Mouse (Mus musculus) kidney, adult 2 months (tissue): Measurements from ENCODE around the gene Zfp217. TPM values are rescaled to one million over a fixed set of nuclear protein-coding genes. Genes with fewer than 3 reads are reported as not detected.

Experiments used
- DNase-seq: peaks from one replicate; pipeline ENCODE4 v3.0.0; 2021
- H3K27ac ChIP-seq: fragments of 200-500 bp; 2 replicates; pipeline ENCODE4 v1.5.1; 2012; ENCODE audit warnings: low read depth, low read length, control low read depth, inconsistent platforms; ENCODE audit not compliant: insufficient read depth
- H3K27me3 ChIP-seq: fragments of 200-500 bp; replicated peaks from 2 replicates; pipeline ENCODE4 v1.6.1; 2012; ENCODE audit warnings: mild to moderate bottlenecking, moderate library complexity, low read length, inconsistent platforms; ENCODE audit not compliant: control insufficient read depth, insufficient read depth
- H3K36me3 ChIP-seq: fragments of 200-500 bp; 2 replicates; pipeline ENCODE4 v1.6.1; 2012; ENCODE audit warnings: mild to moderate bottlenecking, moderate library complexity, low read length, inconsistent platforms; ENCODE audit not compliant: control insufficient read depth, insufficient read depth
- H3K4me1 ChIP-seq: fragments of 200-500 bp; 2 replicates; pipeline ENCODE4 v1.6.1; 2011; ENCODE audit warnings: low read length; ENCODE audit not compliant: control insufficient read depth, insufficient read depth
- H3K4me3 ChIP-seq: fragments of 200-500 bp; 2 replicates; pipeline ENCODE4 v1.5.1; 2011; ENCODE audit warnings: mild to moderate bottlenecking, low read depth, low read length, control low read depth; ENCODE audit not compliant: insufficient read depth
- CTCF ChIP-seq: fragments of 200-500 bp; conservative IDR thresholded peaks from 2 replicates; pipeline ENCODE4 v1.5.1; 2011; ENCODE audit warnings: low read depth, mild to moderate bottlenecking, control low read depth, low read length, moderate library complexity, mixed read lengths; ENCODE audit not compliant: insufficient read depth, insufficient read length
- POLR2A ChIP-seq: fragments of 200-500 bp; IDR thresholded peaks from one replicate; pipeline ENCODE4 v1.6.1; 2011; ENCODE audit warnings: low read depth, low read length, control low read depth
- WGBS: fragments of 180-500 bp; shearing (Covaris S2); methylation state at CpG from one replicate; pipeline ENCODE4 v1.1.7; 2018; 5-methylcytosine and 5-hydroxymethylcytosine counted together
- polyA plus RNA-seq: library from polyadenylated mRNA; depleted of rRNA; stranded (reverse); fragments of >200 nt; gene quantifications from 2 replicates; pipeline ENCODE4 v1.2.3, GENCODE M21; 2012

Zfp217 gene
- polyA plus RNA-seq, 1 experiment, result 8.2 TPM

DNA sequence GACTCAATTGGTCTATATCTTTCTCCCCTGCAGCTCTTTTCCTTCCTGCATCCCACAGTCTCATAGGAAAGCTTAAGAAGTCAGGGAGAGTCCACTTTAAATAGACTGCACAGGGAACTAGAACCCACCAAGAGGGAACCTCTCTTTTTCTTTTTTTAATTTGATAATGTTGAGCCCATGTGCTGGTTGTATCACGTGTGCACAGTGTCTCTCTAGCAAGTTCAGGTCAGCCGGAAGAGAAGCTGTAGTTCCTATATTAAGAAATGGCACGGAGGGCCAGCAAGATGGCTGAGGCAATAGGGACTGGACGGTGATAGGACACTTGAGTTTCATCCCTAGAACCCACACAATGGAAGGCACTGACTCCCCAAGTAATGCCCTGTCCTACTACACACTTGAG lies 11.1 kb upstream of the Zfp217 start:
- Histone ChIP-seq H3K4me3 (no peak overlapping the region), H3K27ac (no peak overlapping the region), H3K4me1 (no peaks in the 10 kb centered on the region; the same call in 1 of the 2 replicates), H3K36me3 (no peaks in the 10 kb centered on the region), H3K27me3 (no peaks in the 10 kb centered on the region)
- DNase-seq, result no peak
- TF ChIP-seq CTCF (no peak), POLR2A (no peak)
- 91% methylated on average over 4 of the region's 4 CpGs for WGBS

DNA sequence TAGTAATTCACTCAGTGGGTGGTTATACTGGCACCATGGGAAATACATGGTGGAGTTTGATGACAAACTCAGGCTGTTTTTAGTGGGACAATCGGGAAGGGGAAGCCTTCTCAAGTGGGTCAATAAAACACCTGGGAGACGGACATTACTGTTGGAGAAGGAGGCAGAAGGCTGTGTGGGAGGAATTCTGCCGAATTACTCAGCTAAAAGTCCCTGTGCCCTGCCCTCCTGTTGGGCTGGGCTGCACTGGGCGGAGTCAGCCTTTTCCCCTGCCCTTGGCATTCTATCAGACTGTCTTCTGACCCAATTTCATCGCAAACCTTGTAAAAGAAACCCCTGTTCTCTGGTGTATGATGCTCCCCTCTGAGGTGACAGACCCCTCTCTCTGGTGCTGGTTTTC lies 10.3 kb upstream of the Zfp217 start:
- TF ChIP-seq POLR2A (no peak), CTCF (no peak)
- Histone ChIP-seq H3K36me3 (no peaks in the 10 kb centered on the region), H3K27me3 (no peaks in the 10 kb centered on the region), H3K4me1 (no peaks in the 10 kb centered on the region; the same call in 1 of the 2 replicates), H3K4me3 (no peak overlapping the region), H3K27ac (no peak overlapping the region)
- 45% methylated on average over 5 of the region's 5 CpGs for WGBS
- DNase-seq, result no peak

DNA sequence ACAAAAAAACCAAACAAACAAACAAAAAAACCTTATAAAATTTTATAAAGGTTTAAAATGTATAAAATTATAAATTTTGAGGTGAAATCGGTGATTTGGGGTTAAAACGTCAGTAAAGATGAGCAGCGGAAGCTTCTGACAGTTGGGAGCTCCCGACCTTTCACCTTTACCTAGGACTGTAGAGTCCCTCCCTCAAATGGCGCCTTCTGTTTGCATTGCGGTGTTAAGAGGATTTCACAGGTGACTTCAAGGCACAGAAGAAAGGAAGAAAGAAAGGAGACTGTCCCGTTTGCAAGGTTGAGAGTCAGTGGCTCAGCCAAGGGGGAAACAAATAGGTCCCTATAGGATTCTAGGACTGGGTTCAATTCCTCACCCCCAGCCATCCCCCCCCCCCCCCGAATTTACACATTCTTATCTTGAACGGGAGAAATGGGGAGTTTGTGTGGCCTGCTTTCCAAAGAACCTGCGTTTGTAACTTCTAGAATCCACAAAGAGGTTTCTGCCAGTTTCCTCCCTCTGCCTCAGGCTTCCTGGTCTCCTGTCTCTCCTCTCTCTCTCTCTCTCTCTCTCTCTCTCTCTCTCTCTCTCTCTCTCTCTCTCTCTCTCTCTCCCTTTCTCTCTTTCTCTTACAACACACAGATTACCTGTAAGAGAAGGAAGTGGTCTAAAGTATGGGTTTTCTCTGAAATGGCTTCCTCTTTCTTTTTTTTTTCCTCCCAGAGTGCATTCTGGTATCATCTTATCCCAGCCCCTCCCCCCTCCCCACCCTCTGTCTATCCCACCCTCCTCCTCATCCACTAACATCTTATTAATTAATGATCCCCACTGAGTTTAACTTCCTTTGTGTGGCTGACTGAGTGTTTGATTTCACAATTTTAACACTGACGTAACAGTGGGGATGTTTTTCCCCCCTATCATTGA lies 9.6 kb upstream of the Zfp217 start:
- Histone ChIP-seq H3K36me3 (no peaks in the 10 kb centered on the region), H3K27me3 (no peaks in the 10 kb centered on the region)
- 70% methylated on average over 11 of the region's 11 CpGs for WGBS

DNA sequence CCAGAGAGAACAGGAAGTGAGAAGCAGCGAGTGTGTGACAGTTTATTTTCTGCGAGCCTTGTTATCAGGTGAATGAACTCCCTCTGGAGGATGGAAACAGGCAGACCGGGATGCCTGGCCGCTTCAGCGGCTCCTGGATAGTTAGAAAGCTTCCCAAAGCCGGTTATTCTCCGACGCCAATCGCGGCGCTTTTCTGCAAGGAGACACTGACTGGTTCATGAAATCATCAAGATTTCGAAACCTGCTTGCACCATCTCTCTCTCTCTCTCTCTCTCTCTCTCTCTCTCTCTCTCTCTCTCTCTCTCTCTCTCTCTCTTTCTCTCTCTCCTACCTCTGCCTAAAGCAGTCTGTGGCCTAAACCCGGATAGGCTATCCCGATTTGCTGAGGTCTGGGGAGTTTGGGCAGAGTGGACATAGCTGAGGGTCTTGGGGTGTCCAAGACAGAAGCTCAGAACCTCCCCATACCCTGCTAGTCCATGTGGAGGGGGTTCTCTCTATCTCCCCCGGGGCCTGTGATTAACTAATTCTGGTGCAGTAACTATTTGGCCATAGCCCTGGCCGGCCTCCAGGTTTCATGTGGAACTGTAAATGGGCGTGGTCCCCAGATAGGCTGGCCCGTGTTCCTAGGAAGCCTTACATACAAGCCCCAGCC lies 7.3 kb upstream of the Zfp217 start:
- WGBS, result 5% methylated on average over 18 of the region's 18 CpGs
- peaks cover 3% of the 10 kb centered on the region; the same call in 1 of the 2 replicates for H3K4me1 ChIP-seq
- H3K27ac ChIP-seq, result peak overlapping the region; percentile 24; the same call in 1 of the 2 replicates
- DNase-seq, result peak; percentile 82
- H3K4me3 ChIP-seq, result peak overlapping the region; percentile 44
- peak; percentile 35; the same call in 1 of the 2 replicates for TF ChIP-seq CTCF
- TF ChIP-seq POLR2A, result no peak
- H3K27me3 ChIP-seq, result no peaks in the 10 kb centered on the region
- no peaks in the 10 kb centered on the region for H3K36me3 ChIP-seq

More for the DNA sequence above, 9.6 kb upstream of the Zfp217 start:
- no peak overlapping the region for H3K4me3 ChIP-seq
- peaks cover 3% of the 10 kb centered on the region; the same call in 1 of the 2 replicates for H3K4me1 ChIP-seq
- DNase-seq, result no peak
- no peak for TF ChIP-seq CTCF
- TF ChIP-seq POLR2A, result no peak
- H3K27ac ChIP-seq, result no peak overlapping the region

DNA sequence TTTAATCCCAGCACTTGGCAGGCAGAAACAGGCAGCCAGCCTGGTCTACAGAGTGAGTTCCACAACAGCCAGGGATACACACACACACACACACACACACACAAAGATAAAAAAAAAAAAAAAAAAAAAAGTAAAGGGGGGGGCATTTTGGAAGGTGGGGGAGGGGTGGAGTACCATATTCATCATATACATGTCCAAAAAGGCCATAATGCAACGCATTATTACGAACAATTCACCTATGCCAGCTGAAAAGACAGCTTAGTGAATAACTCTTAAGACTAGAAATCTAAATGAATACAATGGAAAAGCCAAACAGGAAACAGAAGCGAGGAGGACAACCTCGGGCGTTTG lies 6.8 kb upstream of the Zfp217 start:
- no peak for DNase-seq
- no peaks in the 10 kb centered on the region for H3K27me3 ChIP-seq
- peak overlapping the region; percentile 44 for H3K4me3 ChIP-seq
- H3K36me3 ChIP-seq, result no peaks in the 10 kb centered on the region
- no peak overlapping the region for H3K27ac ChIP-seq
- WGBS, result 11% methylated on average over 5 of the region's 5 CpGs
- TF ChIP-seq CTCF (no peak), POLR2A (no peak)
- peaks cover 3% of the 10 kb centered on the region; the same call in 1 of the 2 replicates for H3K4me1 ChIP-seq

DNA sequence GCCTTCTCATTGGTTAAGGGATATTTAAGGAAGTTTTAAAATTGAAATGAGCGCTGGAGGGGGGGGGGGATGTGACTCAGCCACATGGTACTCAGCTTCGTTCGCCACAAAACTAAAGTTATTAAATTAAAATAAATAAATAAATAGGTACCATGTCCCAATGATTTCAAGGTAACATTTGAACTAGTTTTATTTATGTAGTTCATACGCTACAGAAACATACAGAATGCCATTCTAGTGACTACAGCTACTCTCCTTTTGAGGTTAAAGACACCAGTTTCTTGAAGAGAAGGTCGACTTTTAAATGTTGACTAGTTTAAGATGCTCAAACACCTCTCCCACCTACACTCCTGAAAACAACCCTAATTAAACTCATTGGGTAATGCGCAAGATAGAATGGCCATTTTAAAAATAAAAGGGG lies 6.4 kb upstream of the Zfp217 start:
- no peaks in the 10 kb centered on the region for H3K36me3 ChIP-seq
- no peaks in the 10 kb centered on the region for H3K27me3 ChIP-seq
- DNase-seq, result no peak
- no peak overlapping the region for H3K27ac ChIP-seq
- peaks cover 3% of the 10 kb centered on the region; the same call in 1 of the 2 replicates for H3K4me1 ChIP-seq
- no peak overlapping the region for H3K4me3 ChIP-seq
- TF ChIP-seq CTCF (no peak), POLR2A (no peak)
- 46% methylated on average over 6 of the region's 6 CpGs for WGBS
